Mouse (Mus musculus) cortical plate, adult 2 months (tissue): ENCODE measurements around the gene Mndal.

Source experiments
- CTCF ChIP-seq: fragments of 200-500 bp; IDR thresholded peaks from 2 replicates; pipeline ENCODE4 v1.5.1; 2011; ENCODE audit warnings: mild to moderate bottlenecking, control low read depth, low read length; ENCODE audit not compliant: insufficient read depth; ENCODE audit errors: extremely low read depth
- POLR2A ChIP-seq: fragments of 200-500 bp; IDR thresholded peaks from 2 replicates; pipeline ENCODE4 v1.6.1; 2011; ENCODE audit warnings: mild to moderate bottlenecking, low read length, control low read depth; ENCODE audit not compliant: insufficient read depth; ENCODE audit errors: extremely low read depth

DNA sequence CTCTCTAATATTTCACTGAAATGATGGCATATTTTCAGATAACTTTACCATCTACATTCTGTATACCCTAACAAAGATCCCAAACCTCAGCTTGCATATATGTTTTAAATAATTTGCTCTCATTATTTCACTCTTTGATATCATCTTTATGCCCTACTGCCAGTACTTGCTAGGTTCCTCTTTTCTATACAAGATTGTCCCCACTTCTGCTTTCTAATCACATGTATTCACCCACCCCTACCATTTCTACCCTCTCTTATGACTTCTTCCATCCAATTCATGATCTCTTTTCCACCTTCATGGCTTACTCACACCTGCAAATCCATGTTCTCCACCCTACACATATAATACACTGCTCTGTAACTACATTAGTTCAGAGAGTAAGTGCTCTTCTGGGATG lies 35.3 kb upstream of the Mndal start:
- TF ChIP-seq CTCF (no peak), POLR2A (no peak)
